8 mouse cellular contexts compared by ENCODE assay signal in the genomic region with DNA sequence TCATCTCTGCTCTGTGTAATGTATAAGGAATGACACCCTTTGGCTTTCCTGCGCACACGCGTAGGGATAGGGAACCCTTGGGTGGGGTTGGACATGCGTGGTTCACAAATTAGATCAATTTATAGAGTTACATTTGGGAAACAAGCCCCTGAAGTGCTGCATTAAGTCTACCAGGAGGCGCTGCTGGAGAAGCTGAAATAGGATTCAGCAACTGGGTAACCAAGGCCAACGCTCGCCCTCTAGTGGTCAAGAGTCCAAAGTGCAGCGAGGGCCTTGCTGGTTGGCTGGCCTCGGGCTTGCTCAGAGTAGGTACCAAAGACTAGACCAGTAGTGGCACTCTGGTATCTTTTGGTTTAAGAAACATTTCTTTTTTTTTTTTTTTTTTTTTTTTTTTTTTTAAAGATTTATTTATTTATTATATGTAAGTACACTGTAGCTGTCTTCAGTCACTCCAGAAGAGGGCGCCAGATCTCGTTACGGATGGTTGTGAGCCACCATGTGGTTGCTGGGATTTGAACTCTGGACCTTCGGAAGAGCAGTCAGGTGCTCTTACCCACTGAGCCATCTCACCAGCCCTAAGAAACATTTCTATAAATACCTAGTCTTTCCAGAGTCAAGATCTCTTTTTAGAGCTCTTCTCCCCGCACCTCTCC. TPM values are rescaled to one million over a fixed set of nuclear protein-coding genes. Genes with fewer than 3 reads are reported as not detected.
DNase-seq lines count a peak whose midpoint lies in the region; ATAC-seq and TF ChIP-seq lines count a peak whose summit lies in the region.
"Not testable (repeated sequence)": the region's sequence is repeated elsewhere in the genome, so short reads cannot be mapped to it uniquely, and the experiment has no call there.

No protein-coding gene starts in this region.

- H3K9ac ChIP-seq in hindbrain, embryonic 15.5 days: not testable (repeated sequence)

- ATAC-seq in Patski: peak; percentile 82
- peak; percentile 48; the same call in 1 of the 2 replicates for ATAC-seq in hindbrain, embryonic 15.5 days (ENCODE audit: low FRiP score, low read depth)

- not testable (repeated sequence) for H3K4me2 ChIP-seq in hindbrain, embryonic 15.5 days

- H3K4me1 ChIP-seq in hindbrain, embryonic 15.5 days (replicated peaks): not testable (repeated sequence)

- not testable (repeated sequence) for H3K36me3 ChIP-seq in hindbrain, embryonic 15.5 days

- POLR2A ChIA-PET in Patski (lab: Charles Lee): not testable (repeated sequence)

- not testable (repeated sequence) for H3K9me3 ChIP-seq in hindbrain, embryonic 15.5 days

- H3K27ac ChIP-seq in hindbrain, embryonic 15.5 days (replicated peaks): not testable (repeated sequence)

- in situ Hi-C loops in Patski (cut with MboI; ENCODE audit: low pct_unique_long_range_greater_than_20kb): loop anchor here (5.0 to 10.0 kb wide), 3 partner anchors 61 to 461 kb away; a partner anchor contains a TSS

- TF ChIP-seq CTCF in Patski (IDR thresholded peaks at IDR 0.05): peak; percentile 97

- not testable (repeated sequence) for DNase-seq in Patski (ENCODE audit: low read depth, low spot score)
- DNase-seq in cerebellum, adult 9-10 months: peak; percentile 84
- DNase-seq in frontal cortex, adult 2 months (ENCODE audit: extremely low spot score in 1 of 2, low spot score in 1 of 2): peak; percentile 75 to 96
- DNase-seq in left cerebral cortex, adult 18-20 months (ENCODE audit: low spot score in 2 of 2): peak; percentile 89 to 94
- DNase-seq in lung, postnatal 4 days: peak; percentile 87 to 92
- peak; percentile 91 for DNase-seq in right cerebral cortex, postnatal 14 days
- peak; percentile 89 for DNase-seq in urinary bladder, postnatal 14 days (ENCODE audit: low spot score)

- not testable (repeated sequence) for H3K4me3 ChIP-seq in hindbrain, embryonic 15.5 days

- 60% methylated on average over 12 of the region's 14 CpGs for WGBS in hindbrain, embryonic 15.5 days

- not testable (repeated sequence) for H3K27me3 ChIP-seq in Patski; hindbrain, embryonic 15.5 days

- CTCF ChIA-PET in Patski (lab: Charles Lee): interaction anchor here (0.9 to 6.7 kb wide), 6 partner anchors 11 to 65 kb away, joined by 3 to 27 read pairs (median 5); no protein-coding TSS in a partner anchor

RNA-seq across cellular contexts. Expression of a gene that starts 19.7 kb away (rescaled TPM):
- 59.6 TPM for polyA plus RNA-seq in Patski (2021)
- 3.9 and 5.1 TPM in 2 replicates for polyA plus RNA-seq in frontal cortex, adult 2 months (2012; rRNA removed)
- polyA plus RNA-seq in hindbrain, embryonic 15.5 days (2015; fragmentation: Nextera tagmentation; extraction: Ambion mirVana): 7.6 and 9.8 TPM in 2 replicates
- total RNA-seq in left cerebral cortex, adult 18-20 months (2021): 1 to 10 TPM in 1 of 2 experiments, under 1 TPM in 1; 0.94 to 2.0 TPM

RNA-seq across cellular contexts. Expression of a gene that starts 27.3 kb away (rescaled TPM):
- polyA plus RNA-seq in Patski (2021): 680 TPM
- polyA plus RNA-seq in frontal cortex, adult 2 months (2012; rRNA removed): 768 and 847 TPM in 2 replicates
- 1,624 and 1,630 TPM in 2 replicates for polyA plus RNA-seq in hindbrain, embryonic 15.5 days (2015; fragmentation: Nextera tagmentation; extraction: Ambion mirVana)
- total RNA-seq in left cerebral cortex, adult 18-20 months (2021): 100 to 1,000 TPM; 254 to 257 TPM

RNA-seq across cellular contexts. Expression of a gene that starts 27.4 kb away (rescaled TPM):
- polyA plus RNA-seq in Patski (2021): 10.6 TPM
- 4.1 and 4.6 TPM in 2 replicates for polyA plus RNA-seq in frontal cortex, adult 2 months (2012; rRNA removed)
- 13.5 and 15.3 TPM in 2 replicates for polyA plus RNA-seq in hindbrain, embryonic 15.5 days (2015; fragmentation: Nextera tagmentation; extraction: Ambion mirVana)
- total RNA-seq in left cerebral cortex, adult 18-20 months (2021): 1 to 10 TPM; 5.3 to 5.6 TPM
